Mouse (Mus musculus) neutrophil, adult 83 days (primary cell): Measurements from ENCODE around the gene Nipa1. TPM values are rescaled to one million over a fixed set of nuclear protein-coding genes. Genes with fewer than 3 reads are reported as not detected.

ENCODE experiments used
- total RNA-seq, 2 experiments: library from RNA; stranded (reverse); gene quantifications; one replicate each; pipeline ENCODE4 v1.2.4; 2023

The Nipa1 gene
- total RNA-seq: 1 to 10 TPM; 1.8 to 4.8 TPM

GRCm38 (mm10) chr7:56019930-56020253 lies at the start of gene Nipa1:
Nipa1 (minus strand) TSS chr7:56019954.

GRCm38 (mm10) chr7:56049831-56050321 lies 30.1 kb upstream of the Nipa1 start, which contains the start of gene Herc2:
Herc2 (plus strand) TSS chr7:56050196.

GRCm38 (mm10) chr7:55962004-55962908 lies 57.5 kb downstream of the Nipa1 start, which contains the start of gene Nipa2:
Nipa2 (minus strand) TSS chr7:55962476.

Other genes with a start within 250 kb of the Nipa1 start
- gene Tubgcp5, start 225.8 kb downstream of the Nipa1 start, total RNA-seq: 10 to 100 TPM; 14.7 to 14.9 TPM
- 10 to 100 TPM; 73.2 to 80.2 TPM for gene Cyfip1, start 178.2 kb downstream of the Nipa1 start, total RNA-seq
- 10 to 100 TPM; 25.4 to 25.5 TPM for gene Nipa2, start 57.5 kb downstream of the Nipa1 start, total RNA-seq
- 10 to 100 TPM; 43.7 to 45.5 TPM for gene Herc2, start 30.2 kb upstream of the Nipa1 start, total RNA-seq
- not detected for gene Oca2, start 219.8 kb upstream of the Nipa1 start, total RNA-seq